Mouse (Mus musculus) testis, adult 2 months (tissue): Measurements from ENCODE around the gene Actn2.

Experiments used
- CTCF ChIP-seq: fragments of 200-500 bp; IDR thresholded peaks from 2 replicates; pipeline ENCODE4 v1.5.1; 2012; ENCODE audit warnings: low read depth, mild to moderate bottlenecking, inconsistent platforms, low read length, moderate library complexity; ENCODE audit not compliant: control insufficient read depth, insufficient read depth, insufficient replicate concordance
- POLR2A ChIP-seq: fragments of 200-500 bp; IDR thresholded peaks from 2 replicates; pipeline ENCODE4 v1.6.1; 2012; ENCODE audit warnings: low read depth, mild to moderate bottlenecking, inconsistent platforms, low read length, moderate library complexity; ENCODE audit not compliant: control insufficient read depth

- no peak for TF ChIP-seq CTCF
- TF ChIP-seq POLR2A: no peak
Observed at GRCm38 (mm10) chr13:12376778-12377177, 36.2 kb upstream of the Actn2 start.
